Mouse (Mus musculus): Measurements from ENCODE around the gene Pde4b. TPM values are rescaled to one million over a fixed set of nuclear protein-coding genes. Genes with fewer than 3 reads are reported as not detected.

Gene Pde4b
- polyA plus RNA-seq, 1 experiment from 2014 or later = 7.7 TPM

DNA sequence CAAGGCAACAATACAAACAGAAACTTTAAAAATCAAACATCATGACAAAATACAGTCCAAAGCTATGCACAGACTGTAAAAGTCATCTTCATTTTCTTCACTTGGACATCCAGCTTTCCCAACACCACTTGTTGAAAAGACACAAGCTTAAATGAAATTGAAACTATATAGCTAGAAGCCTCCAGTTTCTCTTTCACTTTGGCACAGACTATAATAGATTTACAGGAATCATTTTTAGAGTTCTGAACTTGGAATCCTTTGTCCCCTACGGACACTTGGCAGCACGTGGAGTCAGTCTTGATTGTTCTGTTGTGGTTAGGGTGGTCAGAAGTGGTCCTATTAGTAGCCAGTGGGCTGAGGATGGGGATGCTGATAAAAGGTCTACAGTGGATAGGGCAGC lies 191.6 kb downstream of the Pde4b start:
- no peaks in the 10 kb centered on the region for H3K9me3 ChIP-seq (ENCODE audit: control insufficient read depth, low read length)
- DNase-seq (ENCODE audit: low spot score) = no peak

DNA sequence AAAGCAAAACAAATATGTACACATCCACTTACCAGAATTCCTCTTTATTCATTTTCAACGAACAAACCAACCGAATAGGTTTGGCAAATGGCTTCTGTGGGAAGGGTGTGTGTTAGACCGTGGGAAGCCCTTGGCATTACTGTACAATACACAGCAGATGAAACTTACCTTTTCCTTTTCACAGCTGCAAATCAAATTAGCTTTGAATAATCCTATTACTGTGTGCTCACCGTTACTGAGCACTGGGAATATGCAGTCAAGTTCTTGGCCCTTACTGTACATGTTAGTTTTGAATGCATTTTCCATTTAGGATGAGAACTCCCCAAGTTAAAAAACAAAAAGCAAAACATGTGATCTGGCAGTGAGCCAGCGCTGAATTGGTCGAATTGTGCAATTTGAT lies 199.8 kb downstream of the Pde4b start:
- no peak for DNase-seq (ENCODE audit: low spot score)
- H3K27me3 ChIP-seq (ENCODE audit: control insufficient read depth, insufficient read depth, low read length) = no peaks in the 10 kb centered on the region

More for the DNA sequence above, 191.6 kb downstream of the Pde4b start:
- Histone ChIP-seq H3K4me1 (replicated peaks; ENCODE audit: control insufficient read depth, insufficient read depth, low read length) (no peaks in the 10 kb centered on the region), H3K27me3 (ENCODE audit: control insufficient read depth, insufficient read depth, low read length) (no peaks in the 10 kb centered on the region), H3K9ac (ENCODE audit: low read length) (no peak overlapping the region), H3K36me3 (ENCODE audit: control insufficient read depth, insufficient read depth, low read length) (no peaks in the 10 kb centered on the region), H3K27ac (ENCODE audit: low read depth, low read length) (no peak overlapping the region), H3K4me3 (ENCODE audit: low read depth, low read length) (no peak overlapping the region), H3K4me2 (ENCODE audit: low read depth, low read length, severe bottlenecking) (no peak overlapping the region)
- ATAC-seq (replicated peaks; ENCODE audit: low FRiP score) = no peak
- 94% methylated on average over 2 of the region's 2 CpGs for WGBS

GRCm38 (mm10) chr4:102290052-102290734 lies 202.8 kb downstream of the Pde4b start:
- no peak for ATAC-seq (replicated peaks; ENCODE audit: low FRiP score)
- WGBS = 62% methylated on average over 6 of the region's 6 CpGs
- H3K27me3 ChIP-seq (ENCODE audit: control insufficient read depth, insufficient read depth, low read length) = no peaks in the 10 kb centered on the region

More for the DNA sequence above, 199.8 kb downstream of the Pde4b start:
- ATAC-seq (replicated peaks; ENCODE audit: low FRiP score) = no peak
- Histone ChIP-seq H3K36me3 (ENCODE audit: control insufficient read depth, insufficient read depth, low read length) (no peaks in the 10 kb centered on the region), H3K27ac (ENCODE audit: low read depth, low read length) (no peak overlapping the region), H3K4me3 (ENCODE audit: low read depth, low read length) (no peak overlapping the region), H3K9me3 (ENCODE audit: control insufficient read depth, low read length) (no peaks in the 10 kb centered on the region), H3K4me2 (ENCODE audit: low read depth, low read length, severe bottlenecking) (no peak overlapping the region), H3K9ac (ENCODE audit: low read length) (no peak overlapping the region), H3K4me1 (replicated peaks; ENCODE audit: control insufficient read depth, insufficient read depth, low read length) (no peaks in the 10 kb centered on the region)
- WGBS = 89% methylated on average over 6 of the region's 6 CpGs

GRCm38 (mm10) chr4:102297558-102297957 lies 210.2 kb downstream of the Pde4b start:
- no peaks in the 10 kb centered on the region for H3K4me1 ChIP-seq (replicated peaks; ENCODE audit: control insufficient read depth, insufficient read depth, low read length)
- no peak overlapping the region for H3K9ac ChIP-seq (ENCODE audit: low read length)
- ATAC-seq (replicated peaks; ENCODE audit: low FRiP score) (no peak), DNase-seq (ENCODE audit: low spot score) (no peak)
- no peaks in the 10 kb centered on the region for H3K27me3 ChIP-seq (ENCODE audit: control insufficient read depth, insufficient read depth, low read length)
- no peaks in the 10 kb centered on the region for H3K36me3 ChIP-seq (ENCODE audit: control insufficient read depth, insufficient read depth, low read length)
- H3K9me3 ChIP-seq (ENCODE audit: control insufficient read depth, low read length) = no peaks in the 10 kb centered on the region
- no peak overlapping the region for H3K4me2 ChIP-seq (ENCODE audit: low read depth, low read length, severe bottlenecking)
- H3K4me3 ChIP-seq (ENCODE audit: low read depth, low read length) = no peak overlapping the region
- no peak overlapping the region for H3K27ac ChIP-seq (ENCODE audit: low read depth, low read length)

More at GRCm38 (mm10) chr4:102290052-102290734, 202.8 kb downstream of the Pde4b start:
- Histone ChIP-seq H3K27ac (ENCODE audit: low read depth, low read length) (no peak overlapping the region), H3K9me3 (ENCODE audit: control insufficient read depth, low read length) (no peaks in the 10 kb centered on the region), H3K4me1 (replicated peaks; ENCODE audit: control insufficient read depth, insufficient read depth, low read length) (no peaks in the 10 kb centered on the region), H3K36me3 (ENCODE audit: control insufficient read depth, insufficient read depth, low read length) (no peaks in the 10 kb centered on the region), H3K4me2 (ENCODE audit: low read depth, low read length, severe bottlenecking) (no peak overlapping the region), H3K9ac (ENCODE audit: low read length) (no peak overlapping the region), H3K4me3 (ENCODE audit: low read depth, low read length) (no peak overlapping the region)
- DNase-seq (ENCODE audit: low spot score) = no peak

DNA sequence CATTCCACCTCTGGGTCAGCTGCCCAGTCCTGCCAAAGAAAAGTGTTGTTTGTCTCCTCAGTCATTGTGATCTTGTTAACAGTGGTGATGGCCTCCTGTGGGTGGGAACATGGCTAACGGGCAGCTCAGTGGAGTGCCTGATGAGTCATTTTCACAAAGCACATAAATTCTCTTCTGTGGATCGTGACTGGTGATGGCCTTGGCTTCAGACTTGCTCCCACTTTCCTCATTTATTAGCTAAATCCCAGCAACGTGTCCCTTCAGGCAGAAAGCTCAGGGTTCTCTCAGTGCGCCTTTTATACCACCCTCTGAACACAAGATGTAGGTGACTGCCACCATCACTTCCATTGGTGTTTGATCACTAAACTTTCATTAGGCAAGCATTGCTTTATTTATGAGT lies 215.2 kb downstream of the Pde4b start:
- Histone ChIP-seq H3K9me3 (ENCODE audit: control insufficient read depth, low read length) (no peaks in the 10 kb centered on the region), H3K4me1 (replicated peaks; ENCODE audit: control insufficient read depth, insufficient read depth, low read length) (no peaks in the 10 kb centered on the region), H3K27me3 (ENCODE audit: control insufficient read depth, insufficient read depth, low read length) (no peaks in the 10 kb centered on the region), H3K27ac (ENCODE audit: low read depth, low read length) (no peak overlapping the region), H3K4me2 (ENCODE audit: low read depth, low read length, severe bottlenecking) (no peak overlapping the region), H3K4me3 (ENCODE audit: low read depth, low read length) (no peak overlapping the region), H3K36me3 (ENCODE audit: control insufficient read depth, insufficient read depth, low read length) (no peaks in the 10 kb centered on the region), H3K9ac (ENCODE audit: low read length) (no peak overlapping the region)
- no peak for ATAC-seq (replicated peaks; ENCODE audit: low FRiP score)
- DNase-seq (ENCODE audit: low spot score) = no peak
- 79% methylated on average over 4 of the region's 4 CpGs for WGBS

DNA sequence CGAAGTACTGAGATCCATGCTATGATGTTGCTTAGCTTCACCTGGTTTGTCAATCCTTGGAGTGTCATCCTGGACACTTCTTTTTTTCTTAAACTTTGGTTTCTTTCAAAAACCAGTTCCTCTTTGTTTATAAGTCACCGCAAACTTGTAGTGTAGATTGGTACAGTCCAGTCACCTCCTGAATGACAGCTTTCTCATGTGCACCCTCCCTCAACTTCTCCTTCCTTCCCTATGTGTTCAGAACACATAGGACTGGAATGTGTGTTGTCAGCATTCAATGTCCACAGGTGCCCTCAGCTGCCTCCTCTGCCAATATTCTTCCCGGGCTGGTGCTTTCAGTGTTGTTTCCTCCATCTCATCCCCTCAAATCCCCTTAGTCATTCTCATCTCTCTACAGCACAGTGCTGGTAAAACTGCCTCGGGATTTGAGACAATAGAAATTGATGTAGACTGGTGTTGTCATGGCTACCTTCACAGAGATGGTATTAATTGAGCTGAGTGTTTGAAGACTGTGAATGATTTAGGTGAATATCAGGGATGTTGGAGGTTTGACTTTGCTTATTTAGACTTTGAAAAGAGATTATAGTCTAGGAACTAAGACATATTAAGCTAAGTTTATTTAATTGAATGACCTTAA lies 220.4 kb downstream of the Pde4b start:
- Histone ChIP-seq H3K4me1 (replicated peaks; ENCODE audit: control insufficient read depth, insufficient read depth, low read length) (no peaks in the 10 kb centered on the region), H3K27me3 (ENCODE audit: control insufficient read depth, insufficient read depth, low read length) (no peaks in the 10 kb centered on the region), H3K4me2 (ENCODE audit: low read depth, low read length, severe bottlenecking) (no peak overlapping the region), H3K27ac (ENCODE audit: low read depth, low read length) (no peak overlapping the region), H3K36me3 (ENCODE audit: control insufficient read depth, insufficient read depth, low read length) (no peaks in the 10 kb centered on the region), H3K9ac (ENCODE audit: low read length) (no peak overlapping the region), H3K9me3 (ENCODE audit: control insufficient read depth, low read length) (no peaks in the 10 kb centered on the region), H3K4me3 (ENCODE audit: low read depth, low read length) (no peak overlapping the region)
- no peak for ATAC-seq (replicated peaks; ENCODE audit: low FRiP score)
- no peak for DNase-seq (ENCODE audit: low spot score)
- WGBS = 64% methylated on average over 4 of the region's 4 CpGs

DNA sequence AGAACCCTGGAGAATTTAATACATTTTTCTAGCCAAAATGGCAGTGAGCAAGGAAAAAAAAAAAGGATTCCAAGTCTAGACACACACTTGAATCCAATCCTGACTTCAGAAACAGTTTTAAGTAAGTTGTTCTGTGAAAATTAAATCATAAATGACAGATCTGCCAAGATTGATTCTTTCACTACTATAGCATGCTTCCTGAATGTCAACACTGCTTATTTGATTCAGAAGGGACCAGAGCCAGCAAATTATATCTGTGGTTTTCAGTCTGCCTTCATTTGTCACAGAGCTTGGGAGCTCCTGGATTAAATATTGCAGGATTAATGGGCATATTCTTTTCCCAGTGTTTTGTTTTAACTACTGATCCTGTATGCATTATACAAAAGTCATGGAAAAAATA lies 223.3 kb downstream of the Pde4b start:
- Histone ChIP-seq H3K27me3 (ENCODE audit: control insufficient read depth, insufficient read depth, low read length) (no peaks in the 10 kb centered on the region), H3K4me1 (replicated peaks; ENCODE audit: control insufficient read depth, insufficient read depth, low read length) (no peaks in the 10 kb centered on the region), H3K9me3 (ENCODE audit: control insufficient read depth, low read length) (no peaks in the 10 kb centered on the region), H3K27ac (ENCODE audit: low read depth, low read length) (no peak overlapping the region), H3K9ac (ENCODE audit: low read length) (no peak overlapping the region), H3K4me2 (ENCODE audit: low read depth, low read length, severe bottlenecking) (no peak overlapping the region), H3K4me3 (ENCODE audit: low read depth, low read length) (no peak overlapping the region), H3K36me3 (ENCODE audit: control insufficient read depth, insufficient read depth, low read length) (no peaks in the 10 kb centered on the region)
- no peak for ATAC-seq (replicated peaks; ENCODE audit: low FRiP score)
- no peak for DNase-seq (ENCODE audit: low spot score)

DNA sequence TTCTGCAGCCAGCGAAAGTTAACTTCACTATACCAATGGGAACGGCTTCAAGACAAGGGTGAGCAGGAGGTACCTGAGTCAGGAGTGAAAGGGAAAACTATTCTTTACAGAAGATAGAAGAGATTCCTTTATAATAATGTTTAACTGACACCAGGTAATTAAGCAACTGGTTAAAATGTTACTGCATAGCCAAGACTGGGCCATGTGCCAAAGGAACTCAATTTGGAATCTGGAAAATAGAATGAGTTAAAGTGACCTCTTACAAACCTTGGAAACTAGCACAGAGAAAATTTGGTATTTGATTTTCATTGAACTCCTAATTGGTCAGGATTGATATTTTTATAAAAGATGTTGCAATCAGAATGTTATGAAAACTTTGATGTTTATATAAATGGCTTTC lies 228.7 kb downstream of the Pde4b start:
- Histone ChIP-seq H3K9ac (ENCODE audit: low read length) (no peak overlapping the region), H3K27ac (ENCODE audit: low read depth, low read length) (no peak overlapping the region), H3K9me3 (ENCODE audit: control insufficient read depth, low read length) (no peaks in the 10 kb centered on the region), H3K4me2 (ENCODE audit: low read depth, low read length, severe bottlenecking) (no peak overlapping the region), H3K27me3 (ENCODE audit: control insufficient read depth, insufficient read depth, low read length) (no peaks in the 10 kb centered on the region), H3K4me1 (replicated peaks; ENCODE audit: control insufficient read depth, insufficient read depth, low read length) (no peaks in the 10 kb centered on the region), H3K4me3 (ENCODE audit: low read depth, low read length) (no peak overlapping the region), H3K36me3 (ENCODE audit: control insufficient read depth, insufficient read depth, low read length) (no peaks in the 10 kb centered on the region)
- DNase-seq (ENCODE audit: low spot score) = no peak
- no peak for ATAC-seq (replicated peaks; ENCODE audit: low FRiP score)
- WGBS = 90% methylated on average over 2 of the region's 2 CpGs

DNA sequence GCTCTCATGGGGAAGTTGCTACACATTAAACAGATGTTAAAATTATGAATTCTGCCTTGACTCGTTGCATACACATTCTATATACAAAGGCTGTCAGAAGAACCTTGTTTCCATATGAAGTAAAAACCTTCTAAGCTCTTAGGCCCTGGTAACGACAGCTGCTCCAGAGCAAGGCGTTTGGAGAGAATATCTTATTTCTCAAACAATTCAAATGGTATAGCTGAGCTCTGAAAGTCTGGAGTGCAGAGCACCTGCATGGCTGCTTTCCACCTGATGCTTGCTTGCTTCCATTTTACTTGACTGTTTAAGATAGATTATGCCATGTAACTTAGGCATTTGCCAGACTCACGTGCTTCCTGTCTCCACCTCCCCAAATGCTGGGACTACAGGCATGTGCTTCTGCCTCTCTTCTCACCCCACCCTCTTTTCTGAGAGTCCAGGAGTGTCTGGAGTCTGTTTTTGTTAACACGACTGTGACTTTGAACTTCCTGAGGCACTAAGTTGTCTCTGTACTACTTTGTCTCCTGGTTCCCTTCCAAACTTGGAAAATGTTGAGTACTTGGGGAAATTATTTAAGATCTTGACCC lies 229.4 kb downstream of the Pde4b start:
- Histone ChIP-seq H3K9me3 (ENCODE audit: control insufficient read depth, low read length) (no peaks in the 10 kb centered on the region), H3K36me3 (ENCODE audit: control insufficient read depth, insufficient read depth, low read length) (no peaks in the 10 kb centered on the region), H3K27me3 (ENCODE audit: control insufficient read depth, insufficient read depth, low read length) (no peaks in the 10 kb centered on the region), H3K9ac (ENCODE audit: low read length) (no peak overlapping the region), H3K4me1 (replicated peaks; ENCODE audit: control insufficient read depth, insufficient read depth, low read length) (no peaks in the 10 kb centered on the region), H3K27ac (ENCODE audit: low read depth, low read length) (no peak overlapping the region), H3K4me3 (ENCODE audit: low read depth, low read length) (no peak overlapping the region), H3K4me2 (ENCODE audit: low read depth, low read length, severe bottlenecking) (no peak overlapping the region)
- DNase-seq (ENCODE audit: low spot score) (no peak), ATAC-seq (replicated peaks; ENCODE audit: low FRiP score) (no peak)
- 85% methylated on average over 5 of the region's 5 CpGs for WGBS
